Mouse (Mus musculus): Measurements from ENCODE around the gene Tns1. TPM values are rescaled to one million over a fixed set of nuclear protein-coding genes. Genes with fewer than 3 reads are reported as not detected.

Gene Tns1
- polyA plus RNA-seq, 1 experiment = 192 TPM

DNA sequence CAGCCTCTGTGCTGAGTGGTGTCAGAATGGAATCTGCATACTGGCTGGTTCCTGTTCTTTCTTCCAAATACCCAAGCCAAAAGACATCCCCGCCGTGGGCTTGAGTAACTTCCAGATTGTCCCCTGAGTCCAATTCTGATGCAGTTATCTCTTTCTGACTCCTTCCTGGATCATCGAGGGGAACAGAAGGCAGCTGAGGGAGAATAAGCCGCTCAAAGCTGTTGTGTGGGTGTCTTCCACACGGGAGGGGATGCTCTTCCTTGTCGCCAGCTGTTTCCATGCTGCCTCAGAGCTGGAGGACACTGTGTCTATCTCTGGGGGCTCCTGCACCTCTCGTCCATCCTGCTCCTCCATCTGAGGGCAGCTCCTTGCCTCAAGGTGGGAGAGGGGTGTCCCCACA is 133.0 kb downstream of the Tns1 start:
- DNase-seq (ENCODE audit: low spot score) = no peak

DNA sequence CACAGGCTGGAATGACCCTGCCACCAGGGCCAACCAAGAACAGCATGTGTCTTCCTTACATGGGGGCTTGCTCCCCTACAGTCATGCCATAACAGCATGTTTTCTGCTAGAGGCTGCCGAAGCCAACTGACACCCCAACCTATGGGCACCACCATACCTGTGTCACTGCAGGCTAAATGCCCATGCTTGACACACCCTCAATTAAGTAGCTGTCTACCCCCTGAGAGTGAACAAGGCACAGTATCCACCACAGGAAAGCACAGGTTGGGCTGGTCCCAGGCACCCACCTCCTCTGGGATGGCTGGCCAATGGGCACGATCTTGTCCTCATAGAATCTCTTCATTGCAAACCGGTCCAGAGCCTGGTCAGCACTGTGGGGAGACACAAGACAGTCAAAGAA is 134.2 kb downstream of the Tns1 start:
- DNase-seq (ENCODE audit: low spot score) = no peak

DNA sequence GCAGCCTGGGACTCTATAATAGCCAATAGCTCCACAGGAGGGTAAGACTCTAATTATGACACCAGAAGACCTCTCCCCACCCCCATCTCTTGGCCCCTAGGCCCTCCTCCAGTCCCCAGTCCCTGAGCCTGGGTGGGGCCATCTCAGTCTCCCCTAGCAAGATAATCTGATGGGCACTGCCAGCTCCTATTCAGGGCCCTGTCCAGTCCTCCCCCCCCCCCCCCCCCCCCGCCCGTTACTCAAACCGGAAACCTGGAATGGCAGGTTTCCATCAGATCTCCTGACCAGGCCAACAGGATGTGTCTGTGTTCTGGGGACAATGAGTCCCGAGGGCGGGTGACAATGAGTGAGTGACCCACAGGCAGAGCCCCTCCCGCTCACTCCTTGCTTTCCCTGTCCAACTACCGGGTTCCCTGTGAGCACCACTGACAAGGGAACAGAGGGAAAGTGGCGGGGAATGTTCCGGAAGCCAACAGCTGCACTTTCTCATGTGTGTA is 136.5 kb downstream of the Tns1 start:
- DNase-seq (ENCODE audit: low spot score) = no peak

DNA sequence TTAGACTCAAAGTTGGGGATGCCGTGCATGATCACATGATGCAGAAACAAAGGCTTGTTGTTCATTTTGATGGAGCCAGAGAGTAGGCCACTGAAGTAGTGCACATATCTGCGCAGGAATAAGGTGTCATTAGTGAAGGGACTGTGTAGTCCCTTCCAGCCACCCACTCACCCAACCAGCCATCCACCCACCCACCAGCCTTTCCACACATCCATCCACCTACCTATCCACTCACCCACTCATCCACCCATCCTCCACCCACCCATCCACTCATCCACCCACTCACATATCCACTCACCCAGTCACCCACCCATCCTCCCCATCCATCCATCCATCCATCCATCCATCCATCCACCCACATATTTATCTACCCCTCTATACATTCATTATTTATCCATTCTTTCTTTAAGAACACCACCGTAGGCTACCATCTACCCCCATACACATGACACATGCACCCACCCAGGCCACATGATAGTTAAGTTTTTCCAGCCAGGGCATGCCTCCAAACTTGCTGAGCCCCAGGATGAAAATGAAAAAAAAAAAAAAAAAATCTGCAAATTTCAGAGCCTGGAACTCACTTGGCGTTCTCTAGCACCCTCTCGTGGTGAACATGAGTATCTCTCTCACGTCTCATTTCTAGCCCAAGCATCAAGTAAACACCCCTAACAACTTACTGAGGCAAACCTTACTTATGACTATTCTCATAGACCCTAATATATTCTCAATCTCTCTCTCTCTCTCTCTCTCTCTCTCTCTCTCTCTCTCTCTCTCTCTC is 137.8 kb downstream of the Tns1 start:
- DNase-seq (ENCODE audit: low spot score) = no peak

DNA sequence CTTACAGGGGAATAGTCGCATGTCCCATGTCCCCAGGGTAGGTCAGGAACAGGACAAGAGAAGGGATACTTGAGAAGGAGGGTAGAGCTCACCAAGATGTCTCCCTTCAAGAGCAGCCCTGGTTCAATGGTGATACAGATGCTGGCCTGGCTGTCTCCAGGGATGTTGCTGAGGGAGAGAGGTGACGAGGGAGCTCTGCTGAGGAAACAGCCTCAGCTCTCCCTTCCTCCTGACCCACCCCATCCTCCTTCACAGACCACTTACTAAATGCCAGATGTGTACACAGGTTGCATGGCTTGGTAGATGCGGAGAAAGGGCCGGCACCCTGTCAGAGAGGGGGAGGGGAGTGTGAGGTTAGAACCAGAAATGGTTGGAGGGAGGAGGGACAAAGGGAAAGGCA is 138.6 kb downstream of the Tns1 start:
- no peak for DNase-seq (ENCODE audit: low spot score)

DNA sequence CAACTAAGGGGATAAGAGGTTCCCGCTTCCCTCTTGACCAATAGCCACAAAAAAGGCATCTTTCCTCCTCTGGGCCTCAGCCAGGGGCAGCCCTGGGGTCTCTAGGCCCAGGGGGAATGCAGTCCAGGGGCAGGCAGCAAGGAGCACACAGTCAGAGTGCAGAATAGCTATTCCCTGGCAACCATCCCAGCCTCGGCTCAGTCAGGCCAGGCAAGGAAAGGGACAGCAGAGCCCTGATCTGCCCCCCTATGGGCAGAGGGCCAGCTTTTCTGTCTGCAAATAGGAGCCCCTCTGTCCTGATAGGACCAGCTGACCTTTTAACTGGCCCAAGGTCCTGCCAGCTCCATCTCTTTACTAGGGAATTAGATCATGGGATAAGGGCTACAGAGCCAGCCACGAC is 145.0 kb downstream of the Tns1 start:
- no peak for DNase-seq (ENCODE audit: low spot score)

DNA sequence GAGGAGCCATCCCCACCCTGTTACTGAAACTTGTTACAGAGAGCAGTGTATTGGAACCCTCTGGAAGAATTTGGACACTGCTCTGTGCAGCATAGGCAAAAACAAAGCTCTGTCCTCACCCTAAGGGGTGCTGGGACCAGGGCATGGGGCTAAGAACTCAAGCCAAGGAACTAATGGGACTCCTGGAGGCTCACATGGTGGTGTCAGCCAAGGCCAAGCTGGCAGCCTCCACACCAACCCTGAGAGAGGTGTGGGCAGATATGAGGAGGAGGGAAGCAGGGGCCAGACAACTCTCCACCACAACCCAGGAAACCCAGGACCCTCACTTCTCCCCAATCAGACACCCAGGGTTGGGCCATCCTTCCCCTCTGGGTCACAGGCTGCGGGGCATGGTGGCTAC is 145.7 kb downstream of the Tns1 start:
- no peak for DNase-seq (ENCODE audit: low spot score)

- no peak for DNase-seq (ENCODE audit: low spot score)
Measured at GRCm38 (mm10) chr1:73973992-73974391, 150.3 kb downstream of the Tns1 start.

DNA sequence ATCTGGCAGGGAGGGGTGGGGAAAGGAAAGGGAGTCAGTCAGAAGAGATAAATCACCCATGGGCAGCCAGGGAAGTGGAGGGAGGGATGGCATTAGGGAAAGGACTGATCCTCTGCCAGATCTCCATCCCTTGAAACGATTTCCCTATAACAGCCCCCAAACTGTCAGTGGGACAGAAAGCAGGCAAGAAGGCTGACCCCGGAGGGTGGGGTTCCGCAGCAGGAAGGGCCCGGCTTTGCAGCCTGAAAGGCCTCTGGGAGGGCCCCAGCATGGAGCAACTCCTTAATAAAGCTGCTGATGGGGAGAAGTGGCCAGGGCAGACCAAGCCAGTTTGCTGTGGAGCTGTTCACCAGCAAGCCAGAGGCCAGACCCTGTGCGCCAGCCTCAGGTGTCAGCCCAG is 151.5 kb downstream of the Tns1 start:
- DNase-seq (ENCODE audit: low spot score) = no peak

GRCm38 (mm10) chr1:73970161-73970730 is 154.0 kb downstream of the Tns1 start:
- DNase-seq (ENCODE audit: low spot score) = no peak

DNA sequence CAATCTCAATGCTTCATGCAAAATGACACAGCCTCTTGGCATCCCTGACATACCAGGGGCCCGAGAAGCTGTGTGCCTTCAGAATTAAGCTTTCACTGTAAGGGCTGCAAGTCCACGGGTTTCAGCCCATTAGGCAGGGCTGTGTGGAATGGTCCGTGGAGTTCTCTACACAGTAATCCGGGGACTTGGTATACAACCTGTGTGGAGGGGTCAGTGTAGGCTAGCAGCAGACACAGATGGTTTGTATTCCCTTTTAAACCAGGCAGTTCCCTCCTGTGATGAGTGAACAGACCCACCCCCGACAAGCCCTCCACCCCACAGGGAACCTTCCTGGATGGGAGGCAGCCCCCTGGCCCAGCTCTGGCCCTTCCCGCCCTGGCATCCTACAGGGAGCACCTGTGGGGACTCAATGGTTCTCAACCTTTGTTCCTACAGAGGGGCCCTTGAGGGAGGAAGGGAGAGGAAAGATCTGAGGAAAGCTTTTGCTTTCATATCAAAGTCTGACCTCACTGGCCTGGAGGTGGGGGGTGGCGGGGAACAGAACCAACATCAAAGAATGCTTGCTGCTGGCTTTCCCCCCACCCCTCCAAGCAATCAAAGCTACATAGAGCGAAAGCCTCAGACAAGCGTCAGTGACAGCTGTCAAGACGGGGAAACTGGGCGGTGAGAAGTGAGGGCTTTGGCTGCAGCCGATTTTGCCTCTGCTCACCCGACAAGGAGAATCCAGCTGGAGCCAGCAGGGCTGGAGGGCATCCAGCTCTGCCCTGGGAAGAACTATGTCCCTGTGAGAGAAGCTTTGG is 155.3 kb downstream of the Tns1 start:
- DNase-seq (ENCODE audit: low spot score) = no peak

DNA sequence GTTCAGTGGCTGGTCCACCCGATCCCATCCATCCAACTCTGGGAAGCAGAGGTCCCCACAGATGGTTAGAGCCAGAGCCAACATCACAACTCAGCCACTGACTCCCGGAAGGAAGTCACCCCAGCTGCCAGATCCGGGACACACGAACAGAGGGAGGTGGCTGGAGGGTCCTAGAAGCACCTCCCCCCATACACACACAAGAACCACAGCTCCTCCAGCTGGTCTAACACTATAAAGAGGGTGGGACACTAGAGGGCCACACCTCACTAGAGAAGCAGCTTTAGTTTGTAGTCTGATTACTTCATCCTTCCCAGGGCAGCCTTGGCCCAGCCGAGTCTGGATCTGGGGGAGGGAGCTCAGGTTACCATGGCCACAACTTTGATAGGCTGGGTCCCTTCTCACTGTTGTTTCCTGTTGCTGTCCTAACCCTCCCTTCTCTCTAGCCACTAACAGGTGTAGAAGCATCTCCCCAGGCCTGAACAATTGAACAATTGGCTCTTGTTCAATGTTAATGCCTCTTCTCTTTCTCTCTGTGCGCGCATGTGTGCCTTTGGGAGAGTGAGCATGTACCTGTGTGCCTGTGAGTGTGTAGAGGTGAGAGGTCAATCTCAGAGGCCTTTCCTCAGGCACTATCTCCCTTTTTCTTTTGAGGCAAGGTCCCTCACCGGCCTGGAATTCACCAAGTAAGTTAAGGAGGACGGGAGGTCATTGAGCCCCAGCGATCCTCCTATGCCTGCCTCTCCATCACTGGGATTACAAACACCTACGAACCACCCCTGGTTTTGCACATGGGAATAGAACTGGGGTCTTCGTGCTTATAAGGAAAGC is 157.6 kb downstream of the Tns1 start:
- no peak for DNase-seq (ENCODE audit: low spot score)

DNA sequence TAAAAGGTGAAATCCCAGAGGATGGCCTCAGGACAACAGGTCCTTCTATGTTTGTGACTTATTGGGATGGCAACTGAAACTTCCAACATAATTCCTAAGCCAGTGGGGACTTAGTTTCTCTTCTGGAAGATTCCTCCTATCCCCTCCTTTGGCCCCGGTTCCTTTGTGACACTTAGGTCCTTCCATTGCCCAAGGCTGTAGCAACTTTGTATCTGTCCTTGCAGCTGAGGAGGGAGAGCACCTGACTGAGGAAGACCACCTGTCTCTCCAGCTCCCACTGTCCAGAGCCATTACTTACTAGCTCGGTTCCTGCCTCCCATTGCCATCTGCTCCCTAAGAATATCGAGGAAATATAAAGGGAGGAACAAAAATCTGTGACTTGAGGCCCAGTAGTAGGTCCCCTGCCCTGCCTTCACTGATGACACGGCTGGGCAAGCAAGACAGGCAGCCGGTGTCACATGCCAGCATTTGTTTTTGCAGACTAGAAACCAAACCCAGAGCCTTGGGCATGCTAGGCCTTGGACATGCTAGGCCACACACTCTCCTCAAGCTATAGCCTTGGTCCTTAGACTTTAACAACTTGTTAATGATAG is 160.0 kb downstream of the Tns1 start:
- DNase-seq (ENCODE audit: low spot score) = no peak

DNA sequence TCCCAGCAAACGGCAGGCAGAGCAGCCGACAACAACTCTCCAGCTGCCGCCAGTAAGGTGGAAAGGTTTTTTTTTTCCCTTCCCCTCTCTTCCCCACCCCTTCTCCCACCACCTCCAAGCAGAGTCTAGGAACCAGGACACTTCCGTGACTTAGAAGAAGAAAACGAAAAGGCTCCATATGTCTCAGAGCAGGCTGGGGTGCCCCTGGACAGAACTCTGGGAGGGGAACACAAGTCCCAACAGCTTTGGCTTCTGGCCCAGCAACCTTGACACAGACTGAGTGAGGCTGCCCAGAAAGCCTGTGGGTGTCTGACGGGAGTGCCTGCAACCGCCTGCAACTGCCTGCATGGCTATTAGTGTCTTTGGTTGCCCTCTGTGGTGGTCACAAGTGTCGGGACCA is 160.6 kb downstream of the Tns1 start:
- no peak for DNase-seq (ENCODE audit: low spot score)

DNA sequence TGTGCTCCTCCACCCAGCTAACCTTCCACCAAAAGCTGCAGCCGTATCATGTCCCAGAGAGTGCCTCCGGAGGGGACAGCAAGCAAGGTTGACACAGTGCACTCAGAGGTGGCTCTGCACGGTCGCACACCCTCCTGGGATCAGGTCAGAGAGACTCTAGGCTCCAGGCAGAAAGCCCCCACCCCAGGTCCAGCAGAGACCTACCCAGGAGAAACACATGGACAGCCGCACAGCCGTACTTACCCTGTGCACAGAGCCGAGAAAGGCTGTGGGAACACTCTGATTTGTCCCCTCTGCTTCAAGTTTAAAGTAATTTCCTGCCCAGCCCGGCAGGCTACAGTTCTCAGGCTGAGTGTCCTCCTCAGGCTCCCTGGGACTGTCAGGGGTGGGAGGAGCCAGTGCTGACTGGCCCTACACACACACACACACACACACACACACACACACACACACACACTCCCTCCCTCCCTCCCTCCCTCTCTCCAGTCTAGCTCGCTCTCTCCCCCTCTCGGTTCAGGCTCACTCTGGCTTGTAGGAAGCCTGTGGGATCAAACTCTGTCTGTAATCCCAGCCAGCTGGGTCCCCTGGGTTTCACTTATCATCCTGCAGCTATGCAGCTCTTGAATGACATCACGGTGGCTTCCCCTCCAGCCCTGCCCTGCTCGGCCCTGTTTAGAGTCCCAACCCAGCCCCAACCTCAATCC is 161.4 kb downstream of the Tns1 start:
- no peak for DNase-seq (ENCODE audit: low spot score)

GRCm38 (mm10) chr1:73962049-73962448 is 162.2 kb downstream of the Tns1 start:
- DNase-seq (ENCODE audit: low spot score) = no peak

GRCm38 (mm10) chr1:73959758-73960157 is 164.5 kb downstream of the Tns1 start:
- DNase-seq (ENCODE audit: low spot score) = no peak

- DNase-seq (ENCODE audit: low spot score) = no peak
Measured at GRCm38 (mm10) chr1:73959344-73959743, 164.9 kb downstream of the Tns1 start.

- DNase-seq (ENCODE audit: low spot score) = no peak
Measured at GRCm38 (mm10) chr1:73958210-73958983, 165.9 kb downstream of the Tns1 start.

- no peak for DNase-seq (ENCODE audit: low spot score)
Measured at GRCm38 (mm10) chr1:73957428-73957827, 166.8 kb downstream of the Tns1 start.
